Mouse (Mus musculus) large intestine, adult 2 months (tissue): ENCODE data around the gene Klrc2. TPM values are rescaled to one million over a fixed set of nuclear protein-coding genes. Genes with fewer than 3 reads are reported as not detected.
"Not testable (repeated sequence)": the region's sequence is repeated elsewhere in the genome, so short reads cannot be mapped to it uniquely, and the experiment has no call there.

ENCODE experiments used
- DNase-seq: peaks from one replicate; pipeline ENCODE4 v3.0.0-alpha.2; 2012; ENCODE audit warnings: low read depth, low spot score
- WGBS: fragments of 180-500 bp; shearing (Covaris S2); methylation state at CpG from one replicate; pipeline ENCODE4 v1.1.7; 2018; 5-methylcytosine and 5-hydroxymethylcytosine counted together
- polyA plus RNA-seq: library from polyadenylated mRNA; depleted of rRNA; stranded (reverse); fragments of >200 nt; gene quantifications from 2 replicates; pipeline ENCODE4 v1.2.3, GENCODE M21; 2012; rRNA removed

The Klrc2 gene
- polyA plus RNA-seq, result 0.19 TPM in 1 of 2 replicates, not detected in the other

GRCm38 (mm10) chr6:129660589-129660988 is at the start of gene Klrc2:
Gene Klrc2, minus strand, starts transcription at chr6:129660689.
- 69% methylated on average over 4 of the region's 4 CpGs for WGBS
- not testable (repeated sequence) for DNase-seq

- WGBS, result 78% methylated on average over 10 of the region's 10 CpGs
Measured at GRCm38 (mm10) chr6:129691436-129691835, 30.9 kb upstream of the Klrc2 start.

GRCm38 (mm10) chr6:129680379-129680778 is 19.9 kb upstream of the Klrc2 start:
- 23% methylated on average over 1 of the region's 1 CpGs for WGBS
- no peak for DNase-seq

More at GRCm38 (mm10) chr6:129691436-129691835, 30.9 kb upstream of the Klrc2 start:
- DNase-seq, result not testable (repeated sequence)

- WGBS, result 71% methylated on average over 3 of the region's 3 CpGs
- no peak for DNase-seq
Measured at GRCm38 (mm10) chr6:129678873-129679272, 18.4 kb upstream of the Klrc2 start, which contains the start of gene Klrc1. Gene Klrc1, minus strand, starts transcription at chr6:129678973.

DNA sequence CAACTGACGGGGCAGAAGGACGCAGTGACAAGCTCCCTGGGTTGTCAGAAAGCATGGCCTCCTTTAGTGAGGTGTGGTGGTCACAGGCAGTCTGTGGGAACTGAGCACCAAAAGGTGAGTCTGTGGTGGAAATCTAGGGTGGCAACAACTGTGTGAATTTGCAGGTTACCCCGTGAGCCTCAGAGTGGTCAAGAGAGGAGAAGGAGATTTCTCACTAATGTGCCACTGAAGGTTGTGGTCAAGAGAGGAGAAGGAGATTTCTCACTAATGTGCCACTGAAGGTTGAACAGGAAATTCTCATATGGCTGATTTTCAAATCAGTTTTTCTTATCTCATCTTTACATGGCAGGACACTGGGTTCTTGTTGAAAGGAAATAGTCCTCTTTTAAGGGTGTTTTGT is 812 bp upstream of the Klrc2 start:
- not testable (repeated sequence) for DNase-seq
- no CpG with 5 or more reads among the region's 3 CpGs for WGBS

DNA sequence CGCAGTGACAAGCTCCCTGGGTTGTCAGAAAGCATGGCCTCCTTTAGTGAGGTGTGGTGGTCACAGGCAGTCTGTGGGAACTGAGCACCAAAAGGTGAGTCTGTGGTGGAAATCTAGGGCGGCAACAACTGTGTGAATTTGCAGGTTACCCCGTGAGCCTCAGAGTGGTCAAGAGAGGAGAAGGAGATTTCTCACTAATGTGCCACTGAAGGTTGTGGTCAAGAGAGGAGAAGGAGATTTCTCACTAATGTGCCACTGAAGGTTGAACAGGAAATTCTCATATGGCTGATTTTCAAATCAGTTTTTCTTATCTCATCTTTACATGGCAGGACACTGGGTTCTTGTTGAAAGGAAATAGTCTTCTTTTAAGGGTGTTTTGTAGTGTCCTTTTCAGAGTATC is 16.4 kb downstream of the Klrc2 start:
- WGBS, result 100% methylated on average over 1 of the region's 3 CpGs
- DNase-seq, result not testable (repeated sequence)

DNA sequence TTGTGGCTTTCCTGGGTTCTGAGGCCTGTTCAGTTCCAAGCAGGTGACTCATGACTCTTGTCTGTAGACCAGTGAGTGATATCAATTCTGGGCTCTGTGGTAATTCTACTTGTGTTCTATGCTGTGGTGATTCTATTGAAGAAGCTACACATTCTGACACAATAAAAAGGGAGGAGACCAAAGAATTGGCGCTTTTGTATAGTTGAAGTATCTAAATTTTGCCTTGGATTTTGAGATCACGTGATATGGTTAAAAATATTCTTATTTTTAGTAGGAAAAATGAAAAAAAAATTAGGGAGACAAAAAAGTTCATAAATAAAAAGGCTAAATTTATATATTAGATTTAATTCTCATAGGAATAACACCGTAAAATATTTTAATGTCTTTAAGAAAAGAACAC is 17.3 kb downstream of the Klrc2 start, which contains the start of gene Klrc3:
TSS of gene Klrc3 (minus strand) at position 101 of the 400 bp plus-strand sequence.
- 77% methylated on average over 3 of the region's 3 CpGs for WGBS
- DNase-seq, result not testable (repeated sequence)

GRCm38 (mm10) chr6:129631046-129631445 is 29.4 kb downstream of the Klrc2 start:
- WGBS, result 75% methylated on average over 2 of the region's 2 CpGs
- not testable (repeated sequence) for DNase-seq

DNA sequence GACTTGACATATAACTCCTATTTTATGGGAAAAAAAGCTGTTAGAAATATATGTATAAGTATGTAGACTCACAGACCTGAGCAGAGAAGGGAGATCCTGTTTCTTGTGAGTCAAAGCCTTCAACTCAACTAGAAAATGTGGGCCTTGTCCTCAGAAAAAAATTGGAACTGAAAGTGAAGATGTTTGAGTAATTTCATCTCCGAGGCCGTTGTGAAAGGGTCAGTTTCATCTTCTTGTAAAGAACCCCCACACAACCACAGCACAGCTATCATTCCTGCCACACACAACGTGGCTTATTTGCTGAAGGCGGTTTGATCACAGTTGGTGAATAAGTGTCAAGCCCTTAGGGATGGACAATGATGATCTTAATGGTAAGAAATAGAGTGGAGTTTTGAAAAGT is 36.8 kb downstream of the Klrc2 start, which contains the start of gene Klrk1:
TSS of gene Klrk1 (minus strand) at position 130 of the 400 bp plus-strand sequence.
- WGBS, result 64% methylated on average over 4 of the region's 4 CpGs
- DNase-seq, result no peak

DNA sequence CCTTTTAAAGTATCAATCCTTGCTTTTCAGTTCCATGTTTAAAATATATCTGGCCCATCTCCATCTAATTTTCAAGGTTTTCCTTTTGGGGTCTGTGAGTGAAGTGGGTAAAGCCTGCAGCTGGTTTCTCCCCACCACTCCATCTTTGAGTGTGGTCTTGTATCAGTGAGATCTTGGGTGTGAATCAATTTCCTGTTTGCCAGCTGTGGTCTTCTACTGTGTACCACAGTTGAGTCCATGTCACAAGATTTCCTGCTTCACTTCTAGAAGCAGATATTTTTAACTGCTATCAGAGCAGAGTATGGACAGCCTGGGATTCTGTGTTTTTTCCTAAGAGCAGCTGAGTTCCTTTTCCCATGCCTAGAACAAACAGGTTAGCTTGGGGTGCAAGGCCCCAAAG is 52.1 kb downstream of the Klrc2 start:
- no peak for DNase-seq

Other genes with a start within 250 kb of the Klrc2 start
- 0.24 and 0.58 TPM in 2 replicates for gene Clec1a, start 208.7 kb downstream of the Klrc2 start, polyA plus RNA-seq
- gene Olr1, start 153.5 kb downstream of the Klrc2 start, polyA plus RNA-seq, result 0.07 TPM in 1 of 2 replicates, not detected in the other
- gene Tmem52b, start 148.1 kb downstream of the Klrc2 start, polyA plus RNA-seq, result not detected in 2 replicates
- gene Gabarapl1, start 127.5 kb downstream of the Klrc2 start, polyA plus RNA-seq, result 20.2 and 21.5 TPM in 2 replicates
- 0.16 and 0.19 TPM in 2 replicates for gene Klre1, start 82.8 kb downstream of the Klrc2 start, polyA plus RNA-seq
- gene Klrd1, start 68.9 kb downstream of the Klrc2 start, polyA plus RNA-seq, result 0.36 and 0.91 TPM in 2 replicates
- 0.15 and 0.18 TPM in 2 replicates for gene Klrk1, start 36.8 kb downstream of the Klrc2 start, polyA plus RNA-seq
- not detected in 2 replicates for gene Klrc3, start 17.4 kb downstream of the Klrc2 start, polyA plus RNA-seq
- gene Klrc1, start 18.3 kb upstream of the Klrc2 start, polyA plus RNA-seq, result 0.10 and 0.18 TPM in 2 replicates
- gene Klri1, start 56.4 kb upstream of the Klrc2 start, polyA plus RNA-seq, result 0.14 and 0.19 TPM in 2 replicates
- gene Klri2, start 79.8 kb upstream of the Klrc2 start, polyA plus RNA-seq, result 0.01 TPM in 1 of 2 replicates, not detected in the other
- not detected in 2 replicates for gene Gm156, start 123.6 kb upstream of the Klrc2 start, polyA plus RNA-seq
- not detected in 2 replicates for gene Gm17631, start 202.0 kb upstream of the Klrc2 start, polyA plus RNA-seq
- 0.48 and 0.49 TPM in 2 replicates for gene Klra17, start 216.0 kb upstream of the Klrc2 start, polyA plus RNA-seq